Mouse (Mus musculus) heart, adult 2 months (tissue): ENCODE measurements around the gene Kcnma1.

Experiments used
- CTCF ChIP-seq: fragments of 200-600 bp; IDR thresholded peaks from 2 replicates; pipeline ENCODE4 v1.8.1; 2022; ENCODE audit warnings: antibody characterized with exemption, mild to moderate bottlenecking, moderate library complexity
- EP300 ChIP-seq: fragments of 200-500 bp; IDR thresholded peaks from 2 replicates; pipeline ENCODE4 v1.6.1; 2011; ENCODE audit warnings: low read depth, low read length, control low read depth; ENCODE audit not compliant: insufficient read depth
- POLR2A ChIP-seq: fragments of 200-500 bp; IDR thresholded peaks from 2 replicates; pipeline ENCODE4 v1.6.1; 2011; ENCODE audit warnings: mild to moderate bottlenecking, low read depth, low read length, control low read depth; ENCODE audit not compliant: insufficient read depth

DNA sequence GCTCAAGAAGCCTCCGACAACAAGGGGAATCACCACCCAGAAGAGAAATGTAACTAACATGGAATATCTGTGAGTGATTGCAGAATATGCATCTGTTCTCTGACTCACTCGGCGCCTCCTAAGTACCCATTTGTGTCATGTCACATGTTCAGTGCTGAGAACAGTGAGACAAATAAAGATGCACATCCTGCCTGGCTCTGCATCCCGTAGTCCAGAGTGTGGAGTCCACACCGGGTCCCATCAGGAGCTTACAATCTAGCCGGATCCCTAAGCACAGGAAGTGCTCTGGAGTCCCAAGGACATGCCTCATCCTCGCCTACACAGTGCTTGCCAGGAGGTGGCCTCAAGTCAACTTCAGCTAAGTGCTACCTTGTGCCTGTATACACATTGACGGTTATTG is 32.1 kb downstream of the Kcnma1 start:
- no peak for TF ChIP-seq POLR2A
- TF ChIP-seq CTCF = no peak
- no peak for TF ChIP-seq EP300
